22 mouse cellular contexts compared by ENCODE assay signal in genomic region chr2:112909142-112909541, GRCm38 (mm10).
DNase-seq lines count a peak whose midpoint lies in the region; ATAC-seq and TF ChIP-seq lines count a peak whose summit lies in the region.
"Had no signal": no experiment of that assay in that cellular context is flagged by ENCODE, and none has a peak within 500 bp of the region (broad histone marks: within the 10 kb centered on the region; RNA-seq: fewer than 3 reads in every experiment).

No protein-coding gene starts in this region.

- TF ChIP-seq CTCF in CH12.LX (conservative IDR thresholded peaks at IDR 0.05 in 1 of 2, IDR thresholded peaks at IDR 0.05 in 1 of 2; ENCODE audit: low read depth in 2 of 2, low read length in 2 of 2), result no peak

- no peak for TF ChIP-seq POLR2A in CH12.LX (IDR thresholded peaks at IDR 0.05; ENCODE audit: low read depth, low read length)

- no peaks in the 10 kb centered on the region for H3K9me3 ChIP-seq in CH12.LX (replicated peaks; ENCODE audit: low read length)
- H3K9me3 ChIP-seq in embryonic facial prominence, embryonic 15.5 days (replicated peaks), result no peaks in the 10 kb centered on the region
- H3K9me3 ChIP-seq: embryonic facial prominence, embryonic 13.5 days; forebrain, embryonic 10.5 days; forebrain, embryonic 12.5 days; G1E had no signal

- peaks cover 4 to 60% of the 10 kb centered on the region in 2 experiments; a peak in 3 of 4 replicates for H3K4me1 ChIP-seq in CH12.LX (ENCODE audit: control insufficient read depth in 1 of 2, insufficient read depth in 2 of 2)
- H3K4me1 ChIP-seq in embryonic facial prominence, embryonic 15.5 days, result no peaks in the 10 kb centered on the region
- H3K4me1 ChIP-seq: embryonic facial prominence, embryonic 13.5 days; forebrain, embryonic 10.5 days; forebrain, embryonic 12.5 days had no signal

- no peak for TF ChIP-seq RAD21 in CH12.LX (IDR thresholded peaks at IDR 0.05; ENCODE audit: low read depth, low read length)

- WGBS in embryonic facial prominence, embryonic 15.5 days, result 75% methylated on average over 4 of the region's 4 CpGs

- dilution Hi-C loops in CH12.LX (cut with MboI; ENCODE audit: extremely low pct_ligation_motif_present, extremely low pct_unique_long_range_greater_than_20kb, low sequenced_read_pairs), result no loop called here

- in situ Hi-C loops in CH12.LX (cut with MboI; ENCODE audit: low pct_ligation_motif_present, low pct_unique_long_range_greater_than_20kb, low sequenced_read_pairs), result no loop called here

- H3K4me3 ChIP-seq in CH12.LX (replicated peaks in 1 of 3; ENCODE audit: low read depth in 2 of 3, low read length in 2 of 3, poor library complexity in 1 of 3), result no peak overlapping the region
- no peak overlapping the region for H3K4me3 ChIP-seq in embryonic facial prominence, embryonic 15.5 days (replicated peaks)
- H3K4me3 ChIP-seq: embryonic facial prominence, embryonic 13.5 days; erythroblast, embryonic 14.5 days; forebrain, embryonic 10.5 days; forebrain, embryonic 12.5 days had no signal

- 0 out of 2 replicates have a peak, but pooled peaks have one; percentile 54 for ATAC-seq in embryonic facial prominence, embryonic 15.5 days (ENCODE audit: insufficient number of reproducible peaks, low FRiP score, low TSS enrichment, low read depth)
- ATAC-seq: activated CD4-positive, CD25-positive, alpha-beta regulatory T cell, adult 4 months; forebrain, embryonic 14.5 days; forebrain, embryonic 16.5 days; Patski had no signal

- H3K79me2 ChIP-seq in CH12.LX (replicated peaks; ENCODE audit: control insufficient read depth, extremely low read depth, insufficient read depth, poor library complexity, severe bottlenecking), result no peaks in the 10 kb centered on the region

- H3K27me3 ChIP-seq in CH12.LX (replicated peaks), result no peaks in the 10 kb centered on the region
- no peaks in the 10 kb centered on the region for H3K27me3 ChIP-seq in embryonic facial prominence, embryonic 15.5 days
- H3K27me3 ChIP-seq: embryonic facial prominence, embryonic 13.5 days; forebrain, embryonic 12.5 days; Patski had no signal

- DNase-seq in heart, adult 11 months, result peak; percentile 61
- DNase-seq in heart, postnatal 25 days (ENCODE audit: low spot score), result no peak
- DNase-seq in CH12.LX (ENCODE audit: extremely low read depth), result peak; percentile 51
- DNase-seq in left cerebral cortex, postnatal 14 days (ENCODE audit: low spot score in 2 of 2), result no peak
- DNase-seq: adrenal gland, adult 8-10 months; adrenal gland, postnatal 14 days; adrenal gland, postnatal 36 days; cerebellum, adult 11-12 months; cerebellum, adult 2 months; cerebellum, adult 9-10 months; cerebellum, postnatal 10 days; cerebellum, postnatal 25 days had no signal

- H3K27ac ChIP-seq in CH12.LX (ENCODE audit: insufficient read depth, low read depth), result no peak overlapping the region
- no peak overlapping the region for H3K27ac ChIP-seq in embryonic facial prominence, embryonic 15.5 days (replicated peaks)
- H3K27ac ChIP-seq: embryonic facial prominence, embryonic 13.5 days; forebrain, embryonic 10.5 days; forebrain, embryonic 12.5 days had no signal

- intact Hi-C loops in heart, postnatal 25 days (cut with DNase I), result no loop called here
- intact Hi-C loops in left cerebral cortex, postnatal 14 days (cut with DNase I), result no loop called here

- peak; percentile 70; the same call in 1 of the 2 replicates for TF ChIP-seq EP300 in CH12.LX (IDR thresholded peaks at IDR 0.05; ENCODE audit: low read length)

- no peaks in the 10 kb centered on the region for H3K36me3 ChIP-seq in CH12.LX (replicated peaks in 1 of 2; ENCODE audit: control insufficient read depth in 1 of 2, insufficient read depth in 1 of 2, low read length in 1 of 2)
- no peaks in the 10 kb centered on the region for H3K36me3 ChIP-seq in embryonic facial prominence, embryonic 15.5 days
- H3K36me3 ChIP-seq: embryonic facial prominence, embryonic 13.5 days; forebrain, embryonic 10.5 days; forebrain, embryonic 12.5 days; G1E had no signal

- H3K4me2 ChIP-seq in CH12.LX (ENCODE audit: insufficient read depth, low read depth, poor library complexity, severe bottlenecking), result no peak overlapping the region
- H3K4me2 ChIP-seq in embryonic facial prominence, embryonic 15.5 days (replicated peaks), result no peak overlapping the region
- H3K4me2 ChIP-seq: embryonic facial prominence, embryonic 13.5 days; forebrain, embryonic 12.5 days had no signal

- H3K9ac ChIP-seq in CH12.LX (ENCODE audit: insufficient read depth, low read depth), result no peak overlapping the region
- H3K9ac ChIP-seq in embryonic facial prominence, embryonic 15.5 days, result no peak overlapping the region
- H3K9ac ChIP-seq: embryonic facial prominence, embryonic 13.5 days; forebrain, embryonic 12.5 days had no signal

TF ChIP-seq in CH12.LX, 34 proteins besides CTCF, POLR2A, EP300 and RAD21:
- TF ChIP-seq NELFE (IDR thresholded peaks at IDR 0.05; ENCODE audit: low read depth, low read length), result no peak
- peak; percentile 71; the same call in 1 of the 2 replicates for TF ChIP-seq TCF12 (IDR thresholded peaks at IDR 0.05; ENCODE audit: low read depth, low read length)
- no peak for TF ChIP-seq USF1 (IDR thresholded peaks at IDR 0.05; ENCODE audit: low read depth, low read length)
- TF ChIP-seq MXI1 (IDR thresholded peaks at IDR 0.05; ENCODE audit: low read depth, low read length), result no peak
- no peak for TF ChIP-seq MYC (IDR thresholded peaks at IDR 0.05; ENCODE audit: low read depth, low read length)
- TF ChIP-seq CHD1 (IDR thresholded peaks at IDR 0.05; ENCODE audit: low read depth, low read length), result no peak
- no peak for TF ChIP-seq ZMIZ1 (IDR thresholded peaks at IDR 0.05; ENCODE audit: low read depth, low read length)
- TF ChIP-seq ETS1 (conservative IDR thresholded peaks at IDR 0.05; ENCODE audit: low read depth, low read length), result 0 out of 2 replicates have a peak, but pooled peaks have one; percentile 7
- 0 out of 2 replicates have a peak, but pooled peaks have one; percentile 36 for TF ChIP-seq RCOR1 (conservative IDR thresholded peaks at IDR 0.05; ENCODE audit: low read depth, low read length)
- TF ChIP-seq MAFK (IDR thresholded peaks at IDR 0.05; ENCODE audit: insufficient replicate concordance, low read length), result no peak
- no peak for TF ChIP-seq ZNF384 (IDR thresholded peaks at IDR 0.05; ENCODE audit: low read depth, low read length)
- TF ChIP-seq KAT2A (IDR thresholded peaks at IDR 0.05; ENCODE audit: insufficient replicate concordance, low read length), result no peak
- no peak for TF ChIP-seq MAZ (IDR thresholded peaks at IDR 0.05; ENCODE audit: low read depth, low read length)
- TF ChIP-seq CHD2 (IDR thresholded peaks at IDR 0.05; ENCODE audit: low read length), result no peak
- TF ChIP-seq IRF4 (IDR thresholded peaks at IDR 0.05; ENCODE audit: low read depth, low read length), result peak; percentile 67
- no peak for TF ChIP-seq HCFC1 (IDR thresholded peaks at IDR 0.05; ENCODE audit: low read depth, low read length)
- no peak for TF ChIP-seq SIN3A (IDR thresholded peaks at IDR 0.05; ENCODE audit: low read length)
- TF ChIP-seq UBTF (IDR thresholded peaks at IDR 0.05; ENCODE audit: low read depth, low read length), result no peak
- no peak for TF ChIP-seq E2F4 (IDR thresholded peaks at IDR 0.05; ENCODE audit: insufficient replicate concordance, low read depth, low read length)
- no peak for TF ChIP-seq JUND (conservative IDR thresholded peaks at IDR 0.05; ENCODE audit: low read depth, low read length)
- peak; percentile 41; the same call in 1 of the 2 replicates for TF ChIP-seq MEF2A (IDR thresholded peaks at IDR 0.05; ENCODE audit: borderline replicate concordance, low read depth, low read length)
- TF ChIP-seq ZKSCAN1 (IDR thresholded peaks at IDR 0.05; ENCODE audit: borderline replicate concordance, low read depth, low read length), result no peak
- TF ChIP-seq MAX (IDR thresholded peaks at IDR 0.05; ENCODE audit: low read length), result no peak
- no peak for TF ChIP-seq POLR2AphosphoS2 (IDR thresholded peaks at IDR 0.05; ENCODE audit: low read depth, low read length)
- no peak for TF ChIP-seq NRF1 (IDR thresholded peaks at IDR 0.05; ENCODE audit: low read depth, low read length)
- no peak for TF ChIP-seq USF2 (conservative IDR thresholded peaks at IDR 0.05; ENCODE audit: low read depth, low read length)
- TF ChIP-seq GABPA (IDR thresholded peaks at IDR 0.05; ENCODE audit: insufficient replicate concordance, low read depth, low read length), result no peak
- TF ChIP-seq SMC3 (IDR thresholded peaks at IDR 0.05; ENCODE audit: low read depth, low read length), result no peak
- no peak for TF ChIP-seq JUN (IDR thresholded peaks at IDR 0.05; ENCODE audit: insufficient read depth, low read depth, low read length)
TF ChIP-seq in CH12.LX: peak in this region for 5.

Comparison
In these comparisons a context has a peak if more than half of its experiments do, and no peak if none do; other contexts are left out.
1. DNase-seq: peak in heart, adult 11 months (single experiment) and CH12.LX (single experiment); none in heart, postnatal 25 days (single experiment) and left cerebral cortex, postnatal 14 days (0 of 2).